Mouse (Mus musculus) stomach, postnatal 0 days (tissue): Measurements from ENCODE around the gene Sgsm3.

Experiments used
- CTCF ChIP-seq: IDR thresholded peaks from 2 replicates; pipeline ENCODE4 v1.5.1; 2016; ENCODE audit warnings: antibody characterized with exemption, low read depth, mild to moderate bottlenecking, moderate library complexity
- EP300 ChIP-seq: optimal IDR thresholded peaks from 2 replicates; pipeline ENCODE3; 2016; ENCODE audit warnings: antibody characterized with exemption

DNA sequence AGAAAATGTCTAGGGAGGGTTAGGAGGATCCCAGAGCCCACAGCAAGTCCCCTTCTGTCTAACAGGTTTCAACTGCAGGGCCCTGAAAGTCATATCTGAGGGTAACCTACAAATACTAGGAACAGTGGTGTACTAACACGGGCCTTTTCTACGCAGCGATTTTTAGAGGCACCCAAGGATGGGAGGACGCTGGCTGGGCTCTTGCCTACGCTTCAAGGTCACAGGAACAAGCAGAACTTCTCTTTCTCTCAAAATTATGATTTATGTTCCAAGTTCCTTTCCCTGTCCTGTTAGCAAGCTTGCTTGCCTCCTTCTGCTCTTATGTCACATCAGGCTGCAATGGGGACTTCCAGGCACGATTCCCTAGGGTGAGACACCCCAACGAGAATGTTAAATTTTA is 68.5 kb downstream of the Sgsm3 start:
- no peak for TF ChIP-seq CTCF
- no peak for TF ChIP-seq EP300
